Mouse (Mus musculus) olfactory bulb, adult 2 months (tissue): Measurements from ENCODE around the gene Osbp. TPM values are rescaled to one million over a fixed set of nuclear protein-coding genes. Genes with fewer than 3 reads are reported as not detected.

Experiments
- H3K27ac ChIP-seq: fragments of 200-500 bp; 2 replicates; pipeline ENCODE4 v1.5.1; 2012; ENCODE audit warnings: low read depth, low read length; ENCODE audit not compliant: insufficient read depth
- H3K4me1 ChIP-seq: fragments of 200-500 bp; 2 replicates; pipeline ENCODE4 v1.6.1; 2012; ENCODE audit warnings: low read length; ENCODE audit not compliant: control insufficient read depth, insufficient read depth
- H3K4me3 ChIP-seq: fragments of 200-500 bp; 2 replicates; pipeline ENCODE4 v1.5.1; 2012; ENCODE audit warnings: mild to moderate bottlenecking, low read depth, low read length, moderate library complexity; ENCODE audit not compliant: insufficient read depth
- CTCF ChIP-seq: fragments of 200-500 bp; IDR thresholded peaks from 2 replicates; pipeline ENCODE4 v1.5.1; 2012; ENCODE audit warnings: low read depth, mild to moderate bottlenecking, low read length, moderate library complexity; ENCODE audit not compliant: insufficient read depth
- POLR2A ChIP-seq: fragments of 200-500 bp; IDR thresholded peaks from 2 replicates; pipeline ENCODE4 v1.6.1; 2012; ENCODE audit warnings: mild to moderate bottlenecking, low read depth, low read length, moderate library complexity; ENCODE audit not compliant: insufficient read depth
- WGBS: fragments of 180-500 bp; shearing (Covaris S2); methylation state at CpG from one replicate; pipeline ENCODE4 v1.1.7; 2018; 5-methylcytosine and 5-hydroxymethylcytosine counted together
- polyA plus RNA-seq: library from polyadenylated mRNA; stranded (reverse); fragments of >200 nt; gene quantifications from 2 replicates; pipeline ENCODE4 v1.2.4, GENCODE M21; 2012; ENCODE audit warnings: low replicate concordance; ENCODE audit not compliant: missing spikeins, insufficient read depth, insufficient read length

The Osbp gene
- polyA plus RNA-seq, 1 experiment, result 158 TPM

- H3K4me1 ChIP-seq, result no peaks in the 10 kb centered on the region
- H3K4me3 ChIP-seq, result no peak overlapping the region
- 87% methylated on average over 5 of the region's 5 CpGs for WGBS
- H3K27ac ChIP-seq, result no peak overlapping the region
- TF ChIP-seq CTCF, result no peak
- TF ChIP-seq POLR2A, result no peak
Observed at GRCm38 (mm10) chr19:11956636-11957035, 9.1 kb upstream of the Osbp start.

GRCm38 (mm10) chr19:11957396-11957795 is 8.3 kb upstream of the Osbp start:
- TF ChIP-seq POLR2A (no peak), CTCF (no peak)
- Histone ChIP-seq H3K4me1 (no peaks in the 10 kb centered on the region), H3K4me3 (no peak overlapping the region), H3K27ac (no peak overlapping the region)
- 88% methylated on average over 5 of the region's 5 CpGs for WGBS

GRCm38 (mm10) chr19:11957846-11958245 is 7.9 kb upstream of the Osbp start:
- TF ChIP-seq POLR2A (no peak), CTCF (no peak)
- Histone ChIP-seq H3K4me1 (no peaks in the 10 kb centered on the region), H3K4me3 (no peak overlapping the region), H3K27ac (no peak overlapping the region)
- WGBS, result 84% methylated on average over 8 of the region's 8 CpGs

GRCm38 (mm10) chr19:11964266-11964665 is 1.5 kb upstream of the Osbp start:
- peaks cover 2% of the 10 kb centered on the region; the same call in 1 of the 2 replicates for H3K4me1 ChIP-seq
- no peak overlapping the region for H3K4me3 ChIP-seq
- H3K27ac ChIP-seq, result no peak overlapping the region
- TF ChIP-seq CTCF (no peak), POLR2A (no peak)
- WGBS, result 100% methylated on average over 1 of the region's 1 CpGs

- 0% methylated on average over 18 of the region's 18 CpGs for WGBS
- Histone ChIP-seq H3K27ac (no peak overlapping the region), H3K4me3 (peak overlapping the region; percentile 98), H3K4me1 (peaks cover 8% of the 10 kb centered on the region)
- TF ChIP-seq CTCF, result no peak
- no peak for TF ChIP-seq POLR2A
Observed at GRCm38 (mm10) chr19:11966201-11966636, 478 bp downstream of the Osbp start.

- WGBS, result 50% methylated on average over 9 of the region's 9 CpGs
- Histone ChIP-seq H3K4me3 (no peak overlapping the region), H3K4me1 (peaks cover 8% of the 10 kb centered on the region), H3K27ac (peak overlapping the region; percentile 25)
- TF ChIP-seq CTCF (no peak), POLR2A (no peak)
Observed at GRCm38 (mm10) chr19:11969155-11970050, 3.7 kb downstream of the Osbp start.

GRCm38 (mm10) chr19:11973511-11974222 is 7.9 kb downstream of the Osbp start:
- 89% methylated on average over 13 of the region's 13 CpGs for WGBS
- Histone ChIP-seq H3K4me3 (no peak overlapping the region), H3K27ac (no peak overlapping the region), H3K4me1 (peaks cover 8% of the 10 kb centered on the region)
- TF ChIP-seq POLR2A, result no peak
- no peak for TF ChIP-seq CTCF

GRCm38 (mm10) chr19:11974223-11974540 is 8.4 kb downstream of the Osbp start:
- TF ChIP-seq CTCF, result no peak
- Histone ChIP-seq H3K4me1 (peaks cover 7% of the 10 kb centered on the region), H3K4me3 (no peak overlapping the region), H3K27ac (no peak overlapping the region)
- 69% methylated on average over 2 of the region's 2 CpGs for WGBS

- no peak overlapping the region for H3K4me3 ChIP-seq
- TF ChIP-seq POLR2A (no peak), CTCF (no peak)
- 83% methylated on average over 4 of the region's 4 CpGs for WGBS
- peaks cover under 1% of the 10 kb centered on the region for H3K4me1 ChIP-seq
- H3K27ac ChIP-seq, result no peak overlapping the region
Observed at GRCm38 (mm10) chr19:11975683-11976082, 9.9 kb downstream of the Osbp start.
